Mouse (Mus musculus): ENCODE measurements around the gene Vhl. TPM values are rescaled to one million over a fixed set of nuclear protein-coding genes. Genes with fewer than 3 reads are reported as not detected.
"Not testable (repeated sequence)": the region's sequence is repeated elsewhere in the genome, so short reads cannot be mapped to it uniquely, and the experiment has no call there.

Vhl gene
- polyA plus RNA-seq, 1 experiment: 254 TPM

DNA sequence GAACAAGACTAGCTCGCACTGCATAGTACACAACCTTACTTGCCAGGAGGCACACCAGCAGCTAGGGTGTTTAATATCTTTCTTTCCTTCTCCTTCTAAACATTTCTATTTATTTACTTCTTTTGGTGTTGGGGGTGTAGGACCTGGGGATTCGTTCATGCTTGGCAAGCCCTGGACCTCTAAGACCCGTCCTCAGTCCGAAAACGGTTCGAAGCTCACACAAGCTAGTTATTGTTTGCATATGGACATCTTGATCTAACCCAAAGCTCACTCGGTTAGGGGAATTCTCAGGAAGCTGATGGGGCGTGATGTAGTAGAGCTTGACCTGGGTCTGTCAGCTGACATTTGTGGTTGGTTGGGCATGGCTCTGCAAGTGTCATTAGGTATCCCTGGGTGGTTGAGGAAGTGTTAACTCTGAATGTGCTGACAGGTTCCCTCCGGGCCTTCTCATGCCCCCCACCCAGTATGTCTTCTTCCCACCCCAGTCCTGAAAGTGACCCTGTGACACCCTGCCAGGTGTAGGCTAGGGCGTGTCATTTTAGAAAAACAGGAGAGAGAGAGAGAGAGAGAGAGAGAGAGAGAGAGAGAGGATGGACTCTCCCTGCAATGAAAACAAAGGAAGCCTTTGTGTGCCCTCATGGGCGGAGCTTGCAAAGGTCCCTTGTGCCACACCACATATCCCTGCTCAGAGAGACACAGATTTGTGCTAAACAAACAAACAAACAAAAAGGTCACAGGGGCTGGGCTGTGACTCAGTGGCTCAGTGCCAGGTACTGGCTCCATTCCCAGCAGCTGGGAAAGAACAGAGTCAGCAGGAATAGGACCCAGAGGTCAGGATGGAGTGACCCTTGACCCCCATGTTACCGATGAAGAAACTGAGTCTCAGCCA, 37.8 kb downstream of the Vhl start:
- TF ChIP-seq CTCF (IDR thresholded peaks at IDR 0.05; ENCODE audit: control insufficient read depth, insufficient read depth, insufficient replicate concordance, low read depth, low read length) (no peak), POLR2A (IDR thresholded peaks at IDR 0.05; ENCODE audit: control insufficient read depth, low read depth, low read length) (no peak)
- no peak overlapping the region for H3K27ac ChIP-seq (ENCODE audit: control insufficient read depth, insufficient read depth, low read depth, low read length)
- no peaks in the 10 kb centered on the region for H3K27me3 ChIP-seq (ENCODE audit: control insufficient read depth, insufficient read depth, low read length)
- peaks cover 4% of the 10 kb centered on the region; the same call in 1 of the 2 replicates for H3K4me1 ChIP-seq (ENCODE audit: control insufficient read depth, insufficient read depth, low read length)
- no peak overlapping the region for H3K4me3 ChIP-seq (ENCODE audit: control insufficient read depth, low read depth, low read length)
- H3K36me3 ChIP-seq (ENCODE audit: control insufficient read depth, insufficient read depth, low read length): no peaks in the 10 kb centered on the region

DNA sequence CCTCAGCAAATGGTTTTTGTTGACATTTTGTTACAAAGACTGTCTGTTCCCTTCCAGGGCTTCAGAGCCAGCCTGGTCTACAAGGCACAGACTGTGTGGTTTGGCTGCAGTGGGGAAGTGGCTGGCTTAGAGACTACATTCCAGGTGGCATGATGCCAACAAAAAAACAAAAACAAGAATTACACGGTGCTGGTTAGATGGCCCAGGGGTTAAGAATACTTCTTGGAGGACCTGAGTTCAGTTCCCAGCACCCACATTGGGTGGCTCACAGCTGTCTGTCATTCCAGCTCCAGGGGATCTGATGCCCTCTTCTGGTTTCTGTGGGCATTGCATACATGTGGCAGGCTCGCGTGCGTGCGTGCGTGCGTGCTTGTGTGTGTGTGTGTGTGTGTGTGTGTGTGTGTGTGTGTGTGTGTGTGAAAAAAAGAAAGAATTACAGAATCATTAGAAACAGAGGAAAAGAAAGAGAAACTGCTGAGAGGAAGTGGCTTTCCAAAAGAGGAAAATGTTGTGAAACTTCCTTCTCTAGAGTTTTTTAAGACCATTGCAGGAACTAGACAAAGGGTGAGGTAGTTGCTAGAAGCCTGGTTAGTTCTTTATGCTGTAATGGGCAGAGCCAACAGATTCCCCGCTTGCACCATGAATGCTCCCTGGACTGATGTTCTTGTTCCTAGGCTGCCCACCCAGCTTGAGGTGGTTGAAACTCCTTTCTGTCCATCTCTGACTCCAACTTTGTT, 39.4 kb downstream of the Vhl start:
- peaks cover 8% of the 10 kb centered on the region for H3K4me1 ChIP-seq (ENCODE audit: control insufficient read depth, insufficient read depth, low read length)
- no peak overlapping the region for H3K27ac ChIP-seq (ENCODE audit: control insufficient read depth, insufficient read depth, low read depth, low read length)
- TF ChIP-seq POLR2A (IDR thresholded peaks at IDR 0.05; ENCODE audit: control insufficient read depth, low read depth, low read length): no peak
- no peak; the same call in 1 of the 2 replicates for TF ChIP-seq CTCF (IDR thresholded peaks at IDR 0.05; ENCODE audit: control insufficient read depth, insufficient read depth, insufficient replicate concordance, low read depth, low read length)
- H3K27me3 ChIP-seq (ENCODE audit: control insufficient read depth, insufficient read depth, low read length): no peaks in the 10 kb centered on the region
- H3K4me3 ChIP-seq (ENCODE audit: control insufficient read depth, low read depth, low read length): no peak overlapping the region
- H3K36me3 ChIP-seq (ENCODE audit: control insufficient read depth, insufficient read depth, low read length): no peaks in the 10 kb centered on the region

DNA sequence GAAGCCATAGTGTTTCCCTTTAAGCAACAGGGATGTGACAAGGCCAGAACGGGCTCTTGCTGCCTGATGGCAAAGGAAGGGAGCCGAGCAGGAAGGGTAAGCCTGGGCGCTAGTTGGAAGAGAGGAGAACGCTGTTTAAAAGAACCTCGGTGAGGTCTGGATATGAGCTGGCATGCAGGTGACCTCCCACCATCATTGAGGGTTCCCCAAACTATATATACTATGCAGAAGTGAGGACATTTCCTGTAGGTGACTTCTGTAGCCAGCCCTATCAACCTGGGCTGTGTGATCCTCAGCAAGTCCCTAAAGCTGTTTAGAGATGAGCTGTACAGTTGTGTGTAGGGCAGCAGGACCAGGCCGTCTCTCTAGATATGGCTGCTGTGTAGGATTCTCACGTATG, 40.5 kb downstream of the Vhl start:
- no peak for TF ChIP-seq CTCF (IDR thresholded peaks at IDR 0.05; ENCODE audit: control insufficient read depth, insufficient read depth, insufficient replicate concordance, low read depth, low read length)
- TF ChIP-seq POLR2A (IDR thresholded peaks at IDR 0.05; ENCODE audit: control insufficient read depth, low read depth, low read length): no peak
- Histone ChIP-seq H3K27ac (ENCODE audit: control insufficient read depth, insufficient read depth, low read depth, low read length) (no peak overlapping the region), H3K36me3 (ENCODE audit: control insufficient read depth, insufficient read depth, low read length) (no peaks in the 10 kb centered on the region), H3K27me3 (ENCODE audit: control insufficient read depth, insufficient read depth, low read length) (no peaks in the 10 kb centered on the region), H3K4me1 (ENCODE audit: control insufficient read depth, insufficient read depth, low read length) (peaks cover 8% of the 10 kb centered on the region), H3K4me3 (ENCODE audit: control insufficient read depth, low read depth, low read length) (no peak overlapping the region)

DNA sequence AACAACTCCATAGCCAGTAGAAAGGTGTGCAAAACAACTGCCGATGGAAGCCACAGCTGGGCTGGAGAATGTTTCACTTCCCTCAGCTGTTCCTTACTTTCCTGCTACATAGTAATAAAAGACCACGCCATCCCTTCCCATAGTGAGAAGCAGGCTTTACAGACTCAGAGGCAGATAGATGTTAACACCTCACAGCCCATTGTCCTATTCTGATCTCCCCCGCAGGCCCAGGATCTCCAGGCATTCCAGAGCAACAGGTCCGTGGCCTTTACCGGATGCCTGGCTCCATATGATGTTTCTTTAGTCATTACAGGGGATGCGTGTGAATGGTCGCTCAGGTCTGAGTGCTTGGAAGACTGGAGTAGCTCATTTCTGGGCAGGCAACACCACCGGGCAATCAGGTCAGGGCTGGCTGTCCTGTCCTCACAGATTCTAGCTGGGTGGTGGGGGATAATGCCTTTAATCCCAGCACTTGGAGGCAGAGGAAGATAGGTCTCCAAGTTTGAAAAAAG, 43.9 kb downstream of the Vhl start:
- H3K27me3 ChIP-seq (ENCODE audit: control insufficient read depth, insufficient read depth, low read length): no peaks in the 10 kb centered on the region
- H3K4me3 ChIP-seq (ENCODE audit: control insufficient read depth, low read depth, low read length): no peak overlapping the region
- no peaks in the 10 kb centered on the region for H3K36me3 ChIP-seq (ENCODE audit: control insufficient read depth, insufficient read depth, low read length)
- TF ChIP-seq POLR2A (IDR thresholded peaks at IDR 0.05; ENCODE audit: control insufficient read depth, low read depth, low read length) (no peak), CTCF (IDR thresholded peaks at IDR 0.05; ENCODE audit: control insufficient read depth, insufficient read depth, insufficient replicate concordance, low read depth, low read length) (no peak)
- H3K27ac ChIP-seq (ENCODE audit: control insufficient read depth, insufficient read depth, low read depth, low read length): peak overlapping the region; percentile 52
- peaks cover 4% of the 10 kb centered on the region for H3K4me1 ChIP-seq (ENCODE audit: control insufficient read depth, insufficient read depth, low read length)

DNA sequence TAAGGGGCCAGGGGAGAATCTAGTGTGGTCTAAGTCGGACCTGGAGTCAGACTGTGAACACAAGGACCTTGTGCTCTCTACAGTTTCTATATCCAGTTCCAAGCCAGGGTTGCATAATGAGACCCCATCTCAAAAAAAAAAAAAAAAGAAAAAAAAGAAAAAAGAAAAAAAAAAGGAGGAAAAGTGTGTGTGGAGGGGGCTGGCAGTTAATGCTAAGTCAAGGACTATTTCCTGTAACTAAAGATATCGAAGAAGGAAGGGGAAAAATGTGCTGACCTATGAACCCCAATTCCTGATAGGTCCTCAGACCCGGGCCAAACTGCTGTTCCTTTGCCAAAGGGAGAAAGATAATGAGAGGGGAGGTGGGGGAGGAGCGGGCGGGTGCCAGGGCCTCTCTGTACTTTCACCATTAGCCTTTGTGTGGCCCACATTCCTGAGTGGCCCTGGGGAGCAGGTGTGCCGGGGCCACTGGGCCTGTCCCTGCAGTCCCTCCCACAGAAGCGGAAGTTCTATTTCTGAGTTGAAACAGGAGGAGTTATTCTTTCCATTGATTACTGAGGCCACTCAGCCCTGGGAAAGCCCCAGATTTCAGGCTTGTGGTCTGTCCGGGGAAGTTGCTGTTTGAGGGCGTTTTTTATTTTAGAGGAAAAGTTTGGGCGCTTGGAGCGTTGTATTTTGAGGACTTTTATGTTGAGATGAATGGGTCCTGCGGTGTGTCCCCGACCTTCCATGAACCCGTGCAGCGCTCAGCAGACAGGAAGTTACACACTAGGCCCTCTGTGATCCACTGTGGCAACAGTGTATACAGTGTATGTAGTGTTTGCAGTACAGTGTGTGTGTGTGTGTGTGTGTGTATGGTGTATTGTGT, 44.8 kb downstream of the Vhl start:
- H3K4me3 ChIP-seq (ENCODE audit: control insufficient read depth, low read depth, low read length): no peak overlapping the region
- no peak for TF ChIP-seq CTCF (IDR thresholded peaks at IDR 0.05; ENCODE audit: control insufficient read depth, insufficient read depth, insufficient replicate concordance, low read depth, low read length)
- TF ChIP-seq POLR2A (IDR thresholded peaks at IDR 0.05; ENCODE audit: control insufficient read depth, low read depth, low read length): no peak
- peak overlapping the region; percentile 2 for H3K27ac ChIP-seq (ENCODE audit: control insufficient read depth, insufficient read depth, low read depth, low read length)
- no peaks in the 10 kb centered on the region for H3K27me3 ChIP-seq (ENCODE audit: control insufficient read depth, insufficient read depth, low read length)
- H3K36me3 ChIP-seq (ENCODE audit: control insufficient read depth, insufficient read depth, low read length): no peaks in the 10 kb centered on the region
- peaks cover 4% of the 10 kb centered on the region for H3K4me1 ChIP-seq (ENCODE audit: control insufficient read depth, insufficient read depth, low read length)

DNA sequence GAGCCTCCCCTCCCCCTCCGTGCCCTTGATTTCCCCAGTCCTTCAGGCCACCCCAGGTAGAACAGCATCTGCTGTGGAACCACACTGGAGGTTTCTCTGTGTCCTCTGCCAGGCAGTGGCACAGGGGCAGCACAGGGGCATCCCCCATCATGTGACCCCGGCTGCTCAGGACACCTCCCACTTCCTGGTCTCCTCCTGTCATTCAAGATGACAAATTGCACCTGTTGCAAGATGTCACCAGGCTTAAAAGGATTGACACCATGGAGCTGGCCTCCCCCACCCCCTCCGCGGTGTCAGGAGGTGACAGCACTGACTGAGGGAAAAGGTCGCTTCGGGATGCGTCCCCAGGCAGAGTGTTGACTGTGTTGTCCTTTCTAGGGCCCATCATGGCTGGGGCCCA, 46.1 kb downstream of the Vhl start:
- no peak overlapping the region for H3K27ac ChIP-seq (ENCODE audit: control insufficient read depth, insufficient read depth, low read depth, low read length)

DNA sequence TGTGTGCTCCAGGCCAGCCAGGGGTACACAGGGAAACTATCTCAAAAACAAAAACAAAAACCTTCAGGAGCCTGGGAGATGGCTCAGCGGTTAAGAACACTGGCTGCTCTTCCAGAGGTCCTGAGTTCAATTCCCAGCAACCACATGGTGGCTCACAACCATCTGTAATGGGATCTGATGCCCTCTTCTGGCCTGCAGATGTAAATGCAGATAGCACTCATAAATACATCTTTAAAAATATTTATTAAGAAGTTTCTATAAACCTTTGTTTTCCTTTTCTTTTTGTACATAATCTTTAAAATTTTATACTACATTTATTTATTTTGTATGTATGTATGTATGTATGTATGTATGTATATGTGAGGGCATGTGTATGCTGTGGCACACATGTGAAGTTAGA, 48.3 kb downstream of the Vhl start:
- H3K27me3 ChIP-seq (ENCODE audit: control insufficient read depth, insufficient read depth, low read length); H3K4me3 ChIP-seq (ENCODE audit: control insufficient read depth, low read depth, low read length); H3K4me1 ChIP-seq (ENCODE audit: control insufficient read depth, insufficient read depth, low read length); H3K36me3 ChIP-seq (ENCODE audit: control insufficient read depth, insufficient read depth, low read length); H3K27ac ChIP-seq (ENCODE audit: control insufficient read depth, insufficient read depth, low read depth, low read length): not testable (repeated sequence)

More for the DNA sequence above, 46.1 kb downstream of the Vhl start:
- Histone ChIP-seq H3K4me3 (ENCODE audit: control insufficient read depth, low read depth, low read length) (no peak overlapping the region), H3K27me3 (ENCODE audit: control insufficient read depth, insufficient read depth, low read length) (no peaks in the 10 kb centered on the region), H3K4me1 (ENCODE audit: control insufficient read depth, insufficient read depth, low read length) (peaks cover 4% of the 10 kb centered on the region), H3K36me3 (ENCODE audit: control insufficient read depth, insufficient read depth, low read length) (no peaks in the 10 kb centered on the region)
- no peak for TF ChIP-seq CTCF (IDR thresholded peaks at IDR 0.05; ENCODE audit: control insufficient read depth, insufficient read depth, insufficient replicate concordance, low read depth, low read length)
- TF ChIP-seq POLR2A (IDR thresholded peaks at IDR 0.05; ENCODE audit: control insufficient read depth, low read depth, low read length): no peak

Data from testis, adult 2 months (tissue).